Mouse (Mus musculus) bone marrow, adult 2 months (tissue): Measurements from ENCODE around the gene Gpc6. TPM values are rescaled to one million over a fixed set of nuclear protein-coding genes. Genes with fewer than 3 reads are reported as not detected.

Experiments used
- H3K27ac ChIP-seq: fragments of 200-500 bp; 2 replicates; pipeline ENCODE4 v1.5.1; 2012; ENCODE audit warnings: low read depth, mild to moderate bottlenecking, control low read depth, inconsistent platforms, low read length; ENCODE audit not compliant: control insufficient read depth, poor library complexity, insufficient read depth
- H3K4me1 ChIP-seq: fragments of 200-500 bp; 2 replicates; pipeline ENCODE4 v1.6.1; 2011; ENCODE audit warnings: low read length; ENCODE audit not compliant: control insufficient read depth, insufficient read depth
- H3K4me3 ChIP-seq: fragments of 200-500 bp; replicated peaks from 2 replicates; pipeline ENCODE3; 2011; ENCODE audit warnings: mild to moderate bottlenecking, low read depth, low read length, control low read depth; ENCODE audit not compliant: control insufficient read depth
- CTCF ChIP-seq: fragments of 200-500 bp; IDR thresholded peaks from 2 replicates; pipeline ENCODE4 v1.5.1; 2011; ENCODE audit warnings: low read length, control low read depth; ENCODE audit not compliant: control insufficient read depth, insufficient read depth
- POLR2A ChIP-seq: fragments of 200-500 bp; IDR thresholded peaks from 2 replicates; pipeline ENCODE4 v1.6.1; 2011; ENCODE audit warnings: low read depth, mild to moderate bottlenecking, control low read depth, low read length, borderline replicate concordance; ENCODE audit not compliant: control insufficient read depth
- WGBS: fragments of 180-500 bp; shearing (Covaris S2); methylation state at CpG from one replicate; pipeline ENCODE4 v1.1.7; 2018; 5-methylcytosine and 5-hydroxymethylcytosine counted together
- polyA plus RNA-seq: library from polyadenylated mRNA; stranded (reverse); fragments of >200 nt; gene quantifications from 2 replicates; pipeline ENCODE4 v1.2.4, GENCODE M21; 2011; ENCODE audit warnings: low replicate concordance; ENCODE audit not compliant: missing spikeins, insufficient read depth, insufficient read length

Gene Gpc6
- 1.1 and 2.2 TPM in 2 replicates for polyA plus RNA-seq

GRCm38 (mm10) chr14:116924876-116925601 is at the start of gene Gpc6:
Gene Gpc6 (plus strand): TSS chr14:116925315.
- TF ChIP-seq POLR2A (no peak), CTCF (no peak)
- Histone ChIP-seq H3K4me1 (no peaks in the 10 kb centered on the region), H3K4me3 (no peak within 1 kb of the TSS), H3K27ac (no peak within 1 kb of the TSS; the same call in 1 of the 2 replicates)
- WGBS: 2% methylated on average over 38 of the region's 38 CpGs

DNA sequence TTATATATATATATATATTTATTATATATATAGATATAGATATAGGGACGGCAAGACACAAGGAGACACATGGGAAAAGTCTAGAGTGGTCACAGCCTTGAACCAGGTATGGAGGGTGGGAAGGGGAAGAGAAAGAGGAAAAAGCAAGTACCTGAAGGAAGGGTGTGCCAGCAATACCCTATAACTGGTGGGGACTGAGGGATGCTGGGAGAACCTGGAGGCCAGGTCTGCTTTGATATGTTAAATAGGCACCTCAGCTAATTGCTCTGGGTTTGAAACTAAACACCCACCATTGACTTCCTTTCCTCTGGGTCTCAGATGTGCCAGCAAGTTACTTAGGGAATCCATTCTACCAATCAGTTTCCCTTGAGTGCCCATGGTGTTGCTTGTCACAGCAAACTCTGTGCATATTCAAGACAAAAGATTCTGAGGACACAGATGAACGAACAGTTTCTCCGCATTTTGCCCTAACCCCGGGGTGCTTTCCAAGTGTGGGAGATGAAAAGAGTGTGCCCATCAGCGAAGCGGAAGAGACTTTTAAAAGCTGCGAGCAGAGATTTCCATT is 42.6 kb upstream of the Gpc6 start:
- no peak for TF ChIP-seq POLR2A
- no peak for TF ChIP-seq CTCF
- no peak overlapping the region for H3K27ac ChIP-seq
- H3K4me3 ChIP-seq: no peak overlapping the region
- 72% methylated on average over 7 of the region's 7 CpGs for WGBS
- H3K4me1 ChIP-seq: no peaks in the 10 kb centered on the region

GRCm38 (mm10) chr14:116894316-116894715 is 30.8 kb upstream of the Gpc6 start:
- Histone ChIP-seq H3K4me1 (no peaks in the 10 kb centered on the region), H3K27ac (no peak overlapping the region), H3K4me3 (no peak overlapping the region)
- TF ChIP-seq CTCF: no peak
- TF ChIP-seq POLR2A: no peak
- 42% methylated on average over 3 of the region's 3 CpGs for WGBS

- no peak for TF ChIP-seq CTCF
- no peak for TF ChIP-seq POLR2A
- no peak overlapping the region for H3K27ac ChIP-seq
- WGBS: 2% methylated on average over 1 of the region's 1 CpGs
- H3K4me3 ChIP-seq: no peak overlapping the region
- no peaks in the 10 kb centered on the region for H3K4me1 ChIP-seq
Measured at GRCm38 (mm10) chr14:116897971-116898370, 27.1 kb upstream of the Gpc6 start.

DNA sequence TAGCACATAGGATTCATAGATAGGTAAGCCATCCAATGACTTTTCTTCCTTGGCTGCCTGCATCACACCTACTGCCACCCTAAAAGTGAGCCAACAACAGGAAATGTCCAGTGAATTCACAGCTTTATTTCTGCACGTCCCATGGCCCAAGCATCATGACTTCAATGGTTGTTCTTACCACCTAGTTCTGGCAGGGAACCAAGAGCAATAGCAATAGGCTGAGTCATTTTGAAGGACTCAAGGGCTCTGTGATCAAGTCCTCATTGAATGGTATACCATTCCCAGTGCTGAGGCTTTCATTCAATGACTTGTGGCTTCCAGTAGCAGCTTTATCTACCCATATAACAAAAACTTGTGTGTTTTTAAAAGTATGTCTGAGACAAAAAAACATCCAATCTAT is 13.3 kb upstream of the Gpc6 start:
- Histone ChIP-seq H3K27ac (no peak overlapping the region), H3K4me1 (no peaks in the 10 kb centered on the region), H3K4me3 (no peak overlapping the region)
- TF ChIP-seq CTCF (no peak), POLR2A (no peak)
- 63% methylated on average over 1 of the region's 1 CpGs for WGBS

GRCm38 (mm10) chr14:116916874-116917273 is 8.2 kb upstream of the Gpc6 start:
- WGBS: 82% methylated on average over 6 of the region's 6 CpGs
- Histone ChIP-seq H3K27ac (no peak overlapping the region), H3K4me1 (no peaks in the 10 kb centered on the region), H3K4me3 (no peak overlapping the region)
- TF ChIP-seq CTCF (no peak), POLR2A (no peak)

GRCm38 (mm10) chr14:116924266-116924665 is 849 bp upstream of the Gpc6 start:
- TF ChIP-seq CTCF (no peak), POLR2A (no peak)

DNA sequence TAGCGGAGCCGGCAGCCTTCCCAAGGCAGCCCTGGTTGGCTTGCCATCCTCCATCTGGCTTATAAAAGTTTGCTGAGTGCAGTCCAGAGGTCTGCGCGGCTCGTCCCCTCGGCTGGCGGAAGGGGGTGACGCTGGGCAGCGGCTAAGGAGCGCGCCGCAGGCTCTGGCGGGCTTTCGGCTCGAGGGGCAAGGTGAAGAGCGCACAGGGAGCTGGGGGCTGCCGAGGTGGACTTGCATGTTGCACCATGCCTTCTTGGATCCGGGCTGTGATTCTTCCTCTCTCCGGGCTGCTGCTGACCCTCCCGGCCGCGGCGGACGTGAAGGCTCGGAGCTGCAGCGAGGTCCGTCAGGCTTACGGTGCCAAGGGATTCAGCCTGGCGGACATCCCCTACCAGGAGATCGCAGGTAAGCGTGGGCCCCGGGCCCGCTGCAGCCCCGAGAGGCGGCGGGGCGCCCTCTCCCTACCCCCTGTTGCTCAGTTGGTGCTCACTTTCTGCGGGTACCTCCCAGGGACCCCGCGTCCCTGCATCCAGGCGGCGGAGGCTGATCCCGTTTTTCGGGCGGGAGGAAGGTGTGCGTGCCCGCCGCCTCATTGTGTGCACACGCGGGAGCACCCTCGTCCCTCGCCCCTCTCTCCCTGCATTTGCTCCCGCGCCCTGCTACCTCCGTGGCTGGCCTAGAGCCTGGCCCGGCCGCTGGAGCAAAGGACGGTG is 732 bp downstream of the Gpc6 start:
- 1% methylated on average over 58 of the region's 58 CpGs for WGBS
- no peak overlapping the region; the same call in 1 of the 2 replicates for H3K27ac ChIP-seq
- H3K4me3 ChIP-seq: no peak overlapping the region

More at GRCm38 (mm10) chr14:116924266-116924665, 849 bp upstream of the Gpc6 start:
- H3K4me1 ChIP-seq: no peaks in the 10 kb centered on the region
- WGBS: 55% methylated on average over 2 of the region's 2 CpGs
- H3K4me3 ChIP-seq: no peak overlapping the region
- H3K27ac ChIP-seq: no peak overlapping the region

More for the DNA sequence above, 732 bp downstream of the Gpc6 start:
- H3K4me1 ChIP-seq: no peaks in the 10 kb centered on the region
- TF ChIP-seq POLR2A: no peak
- TF ChIP-seq CTCF: no peak
